Mouse (Mus musculus): ENCODE results near the gene Mid1. TPM values are rescaled to one million over a fixed set of nuclear protein-coding genes. Genes with fewer than 3 reads are reported as not detected.
A peak's percentile ranks its signal among the peaks of the same experiment; 100 is the strongest.
"Not testable (repeated sequence)": the region's sequence is repeated elsewhere in the genome, so short reads cannot be mapped to it uniquely, and the experiment has no call there.

Gene Mid1
- polyA plus RNA-seq, 1 experiment: 54.0 TPM

GRCm38 (mm10) chrX:169937119-169937719 lies 252.2 kb downstream of the Mid1 start:
- no peak overlapping the region for H3K4me3 ChIP-seq
- no peaks in the 10 kb centered on the region for H3K36me3 ChIP-seq (ENCODE audit: control insufficient read depth, insufficient read depth)
- peaks cover 84% of the 10 kb centered on the region for H3K79me2 ChIP-seq (ENCODE audit: control insufficient read depth, insufficient read depth)
- no peak for TF ChIP-seq MYOG (IDR thresholded peaks at IDR 0.05; ENCODE audit: control insufficient read depth in 1 of 3, insufficient read depth in 1 of 3, insufficient read length in 2 of 3, low read depth in 2 of 3)
- no peak for TF ChIP-seq TCF12 (IDR thresholded peaks at IDR 0.05; ENCODE audit: insufficient read depth, poor library complexity, severe bottlenecking)
- TF ChIP-seq MAX (IDR thresholded peaks at IDR 0.05; ENCODE audit: low read depth): no peak
- no peak for TF ChIP-seq USF1 (IDR thresholded peaks at IDR 0.05; ENCODE audit: low read depth)
- no peak for TF ChIP-seq CEBPB (IDR thresholded peaks at IDR 0.05; ENCODE audit: insufficient read depth, poor library complexity, severe bottlenecking)
- TF ChIP-seq POLR2A (IDR thresholded peaks at IDR 0.05; ENCODE audit: insufficient read length, low read depth): no peak
- TF ChIP-seq POLR2AphosphoS2 (IDR thresholded peaks at IDR 0.05; ENCODE audit: insufficient read length, low read depth): no peak
- no peak for TF ChIP-seq SRF (IDR thresholded peaks at IDR 0.05; ENCODE audit: control insufficient read depth, insufficient read length, low read depth)
- no peak for TF ChIP-seq E2F4 (IDR thresholded peaks at IDR 0.05; ENCODE audit: insufficient read depth)
- TF ChIP-seq MYOD1 (IDR thresholded peaks at IDR 0.05; ENCODE audit: control insufficient read depth in 1 of 3, insufficient read length in 2 of 3, low read depth in 2 of 3): no peak
- no peak for TF ChIP-seq TCF3 (IDR thresholded peaks at IDR 0.05; ENCODE audit: insufficient read length, low read depth)
- TF ChIP-seq REST (IDR thresholded peaks at IDR 0.05; ENCODE audit: insufficient read depth, insufficient read length): no peak
- no peaks in the 10 kb centered on the region for H3K27me3 ChIP-seq (ENCODE audit: control insufficient read depth, insufficient read depth, insufficient read length)
- H3K4me2 ChIP-seq (ENCODE audit: low read depth): peak overlapping the region; percentile 31
- no peak overlapping the region for H3ac ChIP-seq (ENCODE audit: control insufficient read depth, insufficient read length)

DNA sequence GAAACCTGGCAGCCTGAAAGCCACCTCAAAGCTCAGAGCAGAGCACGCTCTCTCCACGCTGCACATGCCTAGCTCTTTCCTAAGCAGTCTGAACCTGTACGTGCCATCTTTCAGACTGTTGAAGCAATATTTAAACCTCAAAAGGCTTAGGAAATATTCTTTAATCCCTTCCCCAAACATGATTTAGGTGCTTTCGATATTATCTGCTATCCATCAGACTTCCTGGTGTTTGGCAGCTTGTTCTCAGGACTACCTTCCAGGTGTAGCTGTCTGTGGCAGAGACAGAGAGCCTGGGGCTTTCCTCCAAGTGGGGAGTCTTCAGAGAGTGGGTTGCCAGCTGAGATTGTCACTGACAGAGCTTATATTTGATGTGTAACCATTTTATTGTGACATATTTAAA lies 255.5 kb downstream of the Mid1 start:
- no peak overlapping the region for H3ac ChIP-seq (ENCODE audit: control insufficient read depth, insufficient read length)
- H3K4me2 ChIP-seq (ENCODE audit: low read depth): no peak overlapping the region
- peaks cover 75% of the 10 kb centered on the region for H3K79me2 ChIP-seq (ENCODE audit: control insufficient read depth, insufficient read depth)
- TF ChIP-seq REST (IDR thresholded peaks at IDR 0.05; ENCODE audit: insufficient read depth, insufficient read length) (no peak), MYOD1 (IDR thresholded peaks at IDR 0.05; ENCODE audit: control insufficient read depth in 1 of 3, insufficient read length in 2 of 3, low read depth in 2 of 3) (no peak), MAX (IDR thresholded peaks at IDR 0.05; ENCODE audit: low read depth) (no peak), TCF12 (IDR thresholded peaks at IDR 0.05; ENCODE audit: insufficient read depth, poor library complexity, severe bottlenecking) (no peak), TCF3 (IDR thresholded peaks at IDR 0.05; ENCODE audit: insufficient read length, low read depth) (no peak), SRF (IDR thresholded peaks at IDR 0.05; ENCODE audit: control insufficient read depth, insufficient read length, low read depth) (no peak), MYOG (IDR thresholded peaks at IDR 0.05; ENCODE audit: control insufficient read depth in 1 of 3, insufficient read depth in 1 of 3, insufficient read length in 2 of 3, low read depth in 2 of 3) (no peak), POLR2AphosphoS2 (IDR thresholded peaks at IDR 0.05; ENCODE audit: insufficient read length, low read depth) (no peak), POLR2A (IDR thresholded peaks at IDR 0.05; ENCODE audit: insufficient read length, low read depth) (no peak), CEBPB (IDR thresholded peaks at IDR 0.05; ENCODE audit: insufficient read depth, poor library complexity, severe bottlenecking) (no peak), USF1 (IDR thresholded peaks at IDR 0.05; ENCODE audit: low read depth) (no peak), E2F4 (IDR thresholded peaks at IDR 0.05; ENCODE audit: insufficient read depth) (no peak)
- no peak overlapping the region for H3K4me3 ChIP-seq
- H3K27me3 ChIP-seq (ENCODE audit: control insufficient read depth, insufficient read depth, insufficient read length): no peaks in the 10 kb centered on the region
- no peaks in the 10 kb centered on the region for H3K36me3 ChIP-seq (ENCODE audit: control insufficient read depth, insufficient read depth)

DNA sequence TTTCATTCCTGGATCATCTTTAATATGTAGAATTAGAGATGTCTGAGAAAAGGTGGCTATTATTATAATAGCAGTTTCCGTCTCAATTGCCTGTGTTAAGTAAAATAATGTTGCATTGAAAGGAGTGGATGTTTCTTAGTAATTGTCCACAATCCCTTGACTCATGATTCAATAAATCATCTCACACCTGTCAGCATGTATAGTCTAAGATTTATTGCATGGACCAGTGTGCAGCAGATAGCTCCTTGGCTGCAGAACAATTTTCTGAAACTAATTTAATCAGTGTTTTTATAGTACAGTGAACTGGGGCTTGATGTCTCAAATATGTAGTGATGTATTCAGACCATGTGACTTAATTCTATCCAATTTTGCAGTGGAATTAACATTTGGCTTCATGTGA lies 265.6 kb downstream of the Mid1 start:
- Histone ChIP-seq H3K4me3 (no peak overlapping the region), H3K27me3 (ENCODE audit: control insufficient read depth, insufficient read depth, insufficient read length) (no peaks in the 10 kb centered on the region), H3K36me3 (ENCODE audit: control insufficient read depth, insufficient read depth) (no peaks in the 10 kb centered on the region), H3K79me2 (ENCODE audit: control insufficient read depth, insufficient read depth) (peaks cover 22% of the 10 kb centered on the region), H3K4me2 (ENCODE audit: low read depth) (peak overlapping the region; percentile 50), H3ac (ENCODE audit: control insufficient read depth, insufficient read length) (no peak overlapping the region)
- TF ChIP-seq POLR2AphosphoS2 (IDR thresholded peaks at IDR 0.05; ENCODE audit: insufficient read length, low read depth): no peak
- peak; percentile 22 for TF ChIP-seq USF1 (IDR thresholded peaks at IDR 0.05; ENCODE audit: low read depth)

GRCm38 (mm10) chrX:169969337-169969736 lies 284.3 kb downstream of the Mid1 start:
- no peak overlapping the region for H3K4me3 ChIP-seq
- H3ac ChIP-seq (ENCODE audit: control insufficient read depth, insufficient read length): no peak overlapping the region
- H3K4me2 ChIP-seq (ENCODE audit: low read depth): no peak overlapping the region
- H3K36me3 ChIP-seq (ENCODE audit: control insufficient read depth, insufficient read depth): no peaks in the 10 kb centered on the region
- TF ChIP-seq E2F4 (IDR thresholded peaks at IDR 0.05; ENCODE audit: insufficient read depth) (no peak), MAX (IDR thresholded peaks at IDR 0.05; ENCODE audit: low read depth) (no peak), TCF3 (IDR thresholded peaks at IDR 0.05; ENCODE audit: insufficient read length, low read depth) (no peak), MYOD1 (IDR thresholded peaks at IDR 0.05; ENCODE audit: control insufficient read depth in 1 of 3, insufficient read length in 2 of 3, low read depth in 2 of 3) (no peak), POLR2A (IDR thresholded peaks at IDR 0.05; ENCODE audit: insufficient read length, low read depth) (no peak), POLR2AphosphoS2 (IDR thresholded peaks at IDR 0.05; ENCODE audit: insufficient read length, low read depth) (no peak), CEBPB (IDR thresholded peaks at IDR 0.05; ENCODE audit: insufficient read depth, poor library complexity, severe bottlenecking) (no peak), USF1 (IDR thresholded peaks at IDR 0.05; ENCODE audit: low read depth) (no peak), REST (IDR thresholded peaks at IDR 0.05; ENCODE audit: insufficient read depth, insufficient read length) (no peak), TCF12 (IDR thresholded peaks at IDR 0.05; ENCODE audit: insufficient read depth, poor library complexity, severe bottlenecking) (no peak), MYOG (IDR thresholded peaks at IDR 0.05; ENCODE audit: control insufficient read depth in 1 of 3, insufficient read depth in 1 of 3, insufficient read length in 2 of 3, low read depth in 2 of 3) (no peak), SRF (IDR thresholded peaks at IDR 0.05; ENCODE audit: control insufficient read depth, insufficient read length, low read depth) (no peak)
- no peaks in the 10 kb centered on the region for H3K79me2 ChIP-seq (ENCODE audit: control insufficient read depth, insufficient read depth)
- H3K27me3 ChIP-seq (ENCODE audit: control insufficient read depth, insufficient read depth, insufficient read length): no peaks in the 10 kb centered on the region

- H3K36me3 ChIP-seq (ENCODE audit: control insufficient read depth, insufficient read depth); H3K27me3 ChIP-seq (ENCODE audit: control insufficient read depth, insufficient read depth, insufficient read length); H3K79me2 ChIP-seq (ENCODE audit: control insufficient read depth, insufficient read depth); H3K4me3 ChIP-seq; H3ac ChIP-seq (ENCODE audit: control insufficient read depth, insufficient read length); H3K4me2 ChIP-seq (ENCODE audit: low read depth): not testable (repeated sequence)
Measured at GRCm38 (mm10) chrX:169969765-169970164, 284.8 kb downstream of the Mid1 start.

- not testable (repeated sequence) for H3K4me3 ChIP-seq; H3K36me3 ChIP-seq (ENCODE audit: control insufficient read depth, insufficient read depth); H3ac ChIP-seq (ENCODE audit: control insufficient read depth, insufficient read length); H3K79me2 ChIP-seq (ENCODE audit: control insufficient read depth, insufficient read depth); H3K4me2 ChIP-seq (ENCODE audit: low read depth); H3K27me3 ChIP-seq (ENCODE audit: control insufficient read depth, insufficient read depth, insufficient read length)
Measured at GRCm38 (mm10) chrX:169970546-169970945, 285.5 kb downstream of the Mid1 start.

DNA sequence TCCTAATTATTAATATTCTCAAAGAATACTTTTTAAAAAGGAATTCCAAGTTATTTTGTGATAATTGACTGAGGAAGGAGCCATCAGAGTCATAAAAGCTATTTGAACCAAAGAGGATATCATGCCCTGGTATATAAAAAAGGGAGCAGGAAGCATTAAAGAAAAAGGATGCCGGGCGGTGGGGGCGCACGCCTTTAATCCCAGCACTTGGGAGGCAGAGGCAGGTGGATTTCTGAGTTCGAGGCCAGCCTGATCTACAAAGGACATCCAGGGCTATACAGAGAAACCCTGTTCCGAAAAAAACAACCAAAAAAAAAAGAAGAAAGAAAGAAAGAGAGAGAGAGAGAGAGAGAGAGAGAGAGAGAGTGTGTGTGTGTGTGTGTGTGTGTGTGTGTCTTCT lies 286.6 kb downstream of the Mid1 start:
- not testable (repeated sequence) for H3K4me3 ChIP-seq; H3ac ChIP-seq (ENCODE audit: control insufficient read depth, insufficient read length); H3K4me2 ChIP-seq (ENCODE audit: low read depth); H3K36me3 ChIP-seq (ENCODE audit: control insufficient read depth, insufficient read depth); H3K79me2 ChIP-seq (ENCODE audit: control insufficient read depth, insufficient read depth); H3K27me3 ChIP-seq (ENCODE audit: control insufficient read depth, insufficient read depth, insufficient read length)

DNA sequence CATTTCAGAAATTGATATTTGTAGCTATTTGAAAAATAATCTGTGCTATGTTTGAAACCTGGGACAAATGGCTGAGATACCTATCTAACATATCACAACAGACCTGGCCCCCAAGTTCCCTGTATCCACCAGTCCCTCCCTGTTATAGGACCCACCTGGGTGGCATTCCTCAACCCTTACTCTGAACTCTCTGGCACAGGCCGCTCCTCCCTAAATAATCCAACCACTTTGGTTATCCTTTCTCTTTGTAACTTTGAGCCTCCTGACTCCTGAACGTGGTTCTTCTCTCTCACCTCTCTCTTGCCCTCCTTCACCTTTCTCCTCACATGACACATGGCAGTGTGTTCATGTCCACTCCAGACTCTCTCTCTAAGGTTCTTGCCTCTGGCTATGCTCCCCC lies 287.1 kb downstream of the Mid1 start:
- not testable (repeated sequence) for H3ac ChIP-seq (ENCODE audit: control insufficient read depth, insufficient read length); H3K36me3 ChIP-seq (ENCODE audit: control insufficient read depth, insufficient read depth)

More for the DNA sequence above, 287.1 kb downstream of the Mid1 start:
- not testable (repeated sequence) for H3K4me3 ChIP-seq; H3K79me2 ChIP-seq (ENCODE audit: control insufficient read depth, insufficient read depth); H3K4me2 ChIP-seq (ENCODE audit: low read depth); H3K27me3 ChIP-seq (ENCODE audit: control insufficient read depth, insufficient read depth, insufficient read length)

Data from myocyte (in vitro differentiated cells).